Mouse (Mus musculus): ENCODE results near the gene Tle1. TPM values are rescaled to one million over a fixed set of nuclear protein-coding genes. Genes with fewer than 3 reads are reported as not detected.

Tle1 gene
- polyA plus RNA-seq (2014; fragmentation: Illumina TruSeq; extraction: RNeasy Lipid Tissue Mini Kit (QIAGEN cat#74804); ENCODE audit: insufficient read depth, low read depth, low replicate concordance): 21.0 TPM

DNA sequence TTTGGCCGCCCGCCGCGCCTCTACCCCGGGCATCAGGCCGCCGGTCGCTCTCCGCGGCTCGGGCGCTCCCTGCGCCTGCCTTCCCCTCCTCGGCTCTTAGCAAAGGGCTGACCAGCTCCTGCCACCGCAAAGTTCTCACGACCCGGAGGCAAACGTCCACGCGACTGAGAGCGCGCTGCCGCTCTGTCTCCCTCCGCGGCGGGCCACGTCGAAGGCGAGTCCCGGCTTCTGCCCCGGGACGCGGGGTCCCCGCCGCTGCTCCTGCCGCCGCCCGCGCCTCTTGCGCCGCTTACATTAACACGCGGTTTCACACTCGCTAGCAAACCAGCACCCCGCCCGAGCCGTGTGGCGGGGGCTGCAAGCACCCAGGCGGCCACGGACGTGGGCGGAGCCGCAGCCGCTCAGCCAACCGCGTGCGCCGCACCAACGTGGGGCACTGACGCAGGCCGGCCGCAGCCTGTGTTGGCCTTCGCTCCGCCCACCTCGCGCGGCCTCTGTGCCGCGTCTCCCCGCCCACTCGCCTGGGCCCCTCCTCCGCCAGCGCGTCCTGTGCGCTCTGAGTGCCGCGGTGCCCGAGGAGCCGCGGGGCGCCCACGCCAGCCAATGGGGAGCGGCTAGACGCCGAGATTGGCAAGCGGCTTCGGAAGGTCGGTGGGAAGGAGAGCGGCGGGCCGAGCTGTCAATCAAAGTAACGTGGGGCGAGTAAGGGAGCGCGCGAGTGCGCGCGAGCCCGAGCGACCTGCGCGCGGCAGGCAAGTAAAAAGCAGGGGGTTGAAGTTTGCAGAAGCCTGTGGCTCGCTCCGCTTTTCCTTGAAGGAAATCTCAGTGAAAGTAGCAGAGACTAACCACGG, at the start of gene Tle1:
Gene Tle1 (minus strand): TSS at position 361 of the 851 bp plus-strand sequence.

All from lung, adult 10 weeks (tissue).